Mouse (Mus musculus): ENCODE measurements around the gene Slc22a21. TPM values are rescaled to one million over a fixed set of nuclear protein-coding genes. Genes with fewer than 3 reads are reported as not detected.
A peak's percentile ranks its signal among the peaks of the same experiment; 100 is the strongest.
"Not testable (repeated sequence)": the region's sequence is repeated elsewhere in the genome, so short reads cannot be mapped to it uniquely, and the experiment has no call there.

Slc22a21 gene
- polyA plus RNA-seq, 1 experiment from 2014 or later, result 1.7 TPM

GRCm38 (mm10) chr11:54011255-54011654, 31.1 kb upstream of the Slc22a21 start:
- no peak for ATAC-seq
- H3K9ac ChIP-seq (replicated peaks), result no peak overlapping the region
- no peaks in the 10 kb centered on the region for H3K4me1 ChIP-seq (replicated peaks)
- no peak overlapping the region for H3K4me3 ChIP-seq (replicated peaks)
- WGBS, result 92% methylated on average over 2 of the region's 2 CpGs
- no peaks in the 10 kb centered on the region for H3K36me3 ChIP-seq
- H3K27me3 ChIP-seq, result no peaks in the 10 kb centered on the region
- no peaks in the 10 kb centered on the region for H3K9me3 ChIP-seq
- H3K27ac ChIP-seq, result no peak overlapping the region
- no peak overlapping the region for H3K4me2 ChIP-seq (replicated peaks)

- Histone ChIP-seq H3K27ac (no peak overlapping the region), H3K27me3 (no peaks in the 10 kb centered on the region), H3K4me2 (replicated peaks) (no peak overlapping the region), H3K36me3 (no peaks in the 10 kb centered on the region), H3K9me3 (no peaks in the 10 kb centered on the region), H3K9ac (replicated peaks) (no peak overlapping the region), H3K4me1 (replicated peaks) (no peaks in the 10 kb centered on the region), H3K4me3 (replicated peaks) (no peak overlapping the region)
- ATAC-seq, result no peak
- WGBS, result 87% methylated on average over 10 of the region's 10 CpGs
Observed at GRCm38 (mm10) chr11:54008416-54008920, 28.3 kb upstream of the Slc22a21 start.

GRCm38 (mm10) chr11:54007717-54008116, 27.6 kb upstream of the Slc22a21 start:
- 92% methylated on average over 11 of the region's 11 CpGs for WGBS

GRCm38 (mm10) chr11:54006901-54007300, 26.8 kb upstream of the Slc22a21 start:
- WGBS, result 89% methylated on average over 4 of the region's 4 CpGs
- no peak overlapping the region for H3K4me3 ChIP-seq (replicated peaks)
- H3K9ac ChIP-seq (replicated peaks), result no peak overlapping the region
- no peak overlapping the region for H3K4me2 ChIP-seq (replicated peaks)
- H3K4me1 ChIP-seq (replicated peaks), result no peaks in the 10 kb centered on the region
- no peaks in the 10 kb centered on the region for H3K36me3 ChIP-seq
- H3K27ac ChIP-seq, result no peak overlapping the region
- no peaks in the 10 kb centered on the region for H3K27me3 ChIP-seq
- ATAC-seq, result no peak
- H3K9me3 ChIP-seq, result no peaks in the 10 kb centered on the region

More at GRCm38 (mm10) chr11:54007717-54008116, 27.6 kb upstream of the Slc22a21 start:
- no peak for ATAC-seq
- no peak overlapping the region for H3K4me3 ChIP-seq (replicated peaks)
- no peak overlapping the region for H3K4me2 ChIP-seq (replicated peaks)
- no peak overlapping the region for H3K27ac ChIP-seq
- no peaks in the 10 kb centered on the region for H3K4me1 ChIP-seq (replicated peaks)
- H3K9ac ChIP-seq (replicated peaks), result no peak overlapping the region
- H3K27me3 ChIP-seq, result no peaks in the 10 kb centered on the region
- H3K36me3 ChIP-seq, result no peaks in the 10 kb centered on the region
- no peaks in the 10 kb centered on the region for H3K9me3 ChIP-seq

- not testable (repeated sequence) for ATAC-seq; H3K36me3 ChIP-seq; H3K27ac ChIP-seq; H3K4me1 ChIP-seq (replicated peaks); H3K27me3 ChIP-seq; H3K9me3 ChIP-seq; H3K4me3 ChIP-seq (replicated peaks); H3K9ac ChIP-seq (replicated peaks); H3K4me2 ChIP-seq (replicated peaks)
- 80% methylated on average over 5 of the region's 5 CpGs for WGBS
Observed at GRCm38 (mm10) chr11:54006362-54006761, 26.2 kb upstream of the Slc22a21 start.

GRCm38 (mm10) chr11:54004734-54005133, 24.6 kb upstream of the Slc22a21 start:
- no peak overlapping the region for H3K4me2 ChIP-seq (replicated peaks)
- H3K9me3 ChIP-seq, result no peaks in the 10 kb centered on the region
- H3K4me3 ChIP-seq (replicated peaks), result no peak overlapping the region
- WGBS, result 75% methylated on average over 3 of the region's 3 CpGs
- no peak overlapping the region for H3K27ac ChIP-seq
- H3K36me3 ChIP-seq, result no peaks in the 10 kb centered on the region
- no peak for ATAC-seq
- H3K4me1 ChIP-seq (replicated peaks), result no peaks in the 10 kb centered on the region
- no peaks in the 10 kb centered on the region for H3K27me3 ChIP-seq
- H3K9ac ChIP-seq (replicated peaks), result no peak overlapping the region

GRCm38 (mm10) chr11:54004221-54004620, 24.1 kb upstream of the Slc22a21 start:
- no peak for ATAC-seq
- no peak overlapping the region for H3K4me3 ChIP-seq (replicated peaks)
- H3K4me1 ChIP-seq (replicated peaks), result no peaks in the 10 kb centered on the region
- H3K9ac ChIP-seq (replicated peaks), result no peak overlapping the region
- H3K27ac ChIP-seq, result no peak overlapping the region
- H3K4me2 ChIP-seq (replicated peaks), result no peak overlapping the region
- no peaks in the 10 kb centered on the region for H3K27me3 ChIP-seq
- 86% methylated on average over 9 of the region's 9 CpGs for WGBS
- no peaks in the 10 kb centered on the region for H3K36me3 ChIP-seq
- no peaks in the 10 kb centered on the region for H3K9me3 ChIP-seq

- H3K4me3 ChIP-seq (replicated peaks); H3K4me2 ChIP-seq (replicated peaks); H3K9me3 ChIP-seq; H3K4me1 ChIP-seq (replicated peaks); H3K27ac ChIP-seq; H3K27me3 ChIP-seq; H3K36me3 ChIP-seq; H3K9ac ChIP-seq (replicated peaks): not testable (repeated sequence)
- peak; percentile 40; the same call in 1 of the 2 replicates for ATAC-seq
- 49% methylated on average over 12 of the region's 12 CpGs for WGBS
Observed at GRCm38 (mm10) chr11:54002761-54003717, 22.9 kb upstream of the Slc22a21 start.

GRCm38 (mm10) chr11:54002147-54002760, 22.1 kb upstream of the Slc22a21 start:
- no peaks in the 10 kb centered on the region for H3K9me3 ChIP-seq
- H3K4me3 ChIP-seq (replicated peaks), result no peak overlapping the region
- ATAC-seq, result 0 out of 2 replicates have a peak, but pooled peaks have one; percentile 67
- H3K27ac ChIP-seq, result no peak overlapping the region
- no peaks in the 10 kb centered on the region for H3K36me3 ChIP-seq
- no peaks in the 10 kb centered on the region for H3K27me3 ChIP-seq
- no peak overlapping the region for H3K4me2 ChIP-seq (replicated peaks)
- H3K9ac ChIP-seq (replicated peaks), result 0 out of 2 replicates have a peak overlapping the region, but pooled peaks have one; percentile 19
- no peaks in the 10 kb centered on the region for H3K4me1 ChIP-seq (replicated peaks)
- WGBS, result 3% methylated on average over 5 of the region's 5 CpGs

- no peak for ATAC-seq
Observed at GRCm38 (mm10) chr11:53997661-53998060, 17.5 kb upstream of the Slc22a21 start.

GRCm38 (mm10) chr11:53992264-53992663, 12.1 kb upstream of the Slc22a21 start:
- Histone ChIP-seq H3K9me3 (no peaks in the 10 kb centered on the region), H3K4me3 (replicated peaks) (no peak overlapping the region), H3K4me1 (replicated peaks) (no peaks in the 10 kb centered on the region), H3K27me3 (no peaks in the 10 kb centered on the region), H3K4me2 (replicated peaks) (no peak overlapping the region), H3K36me3 (no peaks in the 10 kb centered on the region), H3K27ac (no peak overlapping the region), H3K9ac (replicated peaks) (no peak overlapping the region)
- no peak for ATAC-seq
- 89% methylated on average over 4 of the region's 4 CpGs for WGBS

More at GRCm38 (mm10) chr11:53997661-53998060, 17.5 kb upstream of the Slc22a21 start:
- H3K4me2 ChIP-seq (replicated peaks), result no peak overlapping the region
- H3K4me1 ChIP-seq (replicated peaks), result no peaks in the 10 kb centered on the region
- H3K4me3 ChIP-seq (replicated peaks), result no peak overlapping the region
- no peak overlapping the region for H3K9ac ChIP-seq (replicated peaks)
- H3K27me3 ChIP-seq, result no peaks in the 10 kb centered on the region
- no peaks in the 10 kb centered on the region for H3K9me3 ChIP-seq
- H3K27ac ChIP-seq, result no peak overlapping the region
- H3K36me3 ChIP-seq, result no peaks in the 10 kb centered on the region
- 96% methylated on average over 2 of the region's 2 CpGs for WGBS

- Histone ChIP-seq H3K4me1 (replicated peaks) (no peaks in the 10 kb centered on the region), H3K4me2 (replicated peaks) (no peak overlapping the region), H3K4me3 (replicated peaks) (no peak overlapping the region), H3K27me3 (no peaks in the 10 kb centered on the region), H3K9me3 (no peaks in the 10 kb centered on the region), H3K27ac (no peak overlapping the region), H3K9ac (replicated peaks) (no peak overlapping the region), H3K36me3 (no peaks in the 10 kb centered on the region)
- no peak for ATAC-seq
- WGBS, result 55% methylated on average over 1 of the region's 1 CpGs
Observed at GRCm38 (mm10) chr11:53989232-53989631, 9.1 kb upstream of the Slc22a21 start.

All from midbrain, embryonic 13.5 days (tissue).